Mouse (Mus musculus): ENCODE results near the gene Rassf4.
"Not testable (repeated sequence)": the region's sequence is repeated elsewhere in the genome, so short reads cannot be mapped to it uniquely, and the experiment has no call there.

The Rassf4 gene

DNA sequence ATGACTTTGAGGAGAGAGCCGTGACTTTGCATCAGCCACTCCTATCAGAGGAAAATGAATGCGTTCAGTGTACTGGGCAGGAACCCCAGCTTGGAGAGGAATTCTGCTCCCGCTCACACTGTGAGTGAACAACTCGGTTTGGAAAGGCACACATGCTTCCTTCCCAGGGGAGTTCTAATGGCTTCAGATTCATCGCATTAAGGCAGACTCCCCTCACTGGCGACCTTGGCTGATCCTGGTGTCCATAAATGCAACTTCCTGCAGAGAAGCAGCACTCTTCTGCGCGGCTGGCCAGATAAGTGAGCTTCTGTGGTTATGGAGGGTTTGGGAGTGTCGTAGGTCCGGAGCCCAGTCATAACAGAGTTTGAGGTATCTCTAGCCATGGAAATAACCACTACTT, 44.0 kb downstream of the Rassf4 start:
- Histone ChIP-seq H3K4me1 (replicated peaks; ENCODE audit: low read depth, low read length) (peaks cover 24% of the 10 kb centered on the region), H3K4me3 (replicated peaks; ENCODE audit: low read length) (no peak overlapping the region), H3K36me3 (ENCODE audit: insufficient read depth, low read length) (peaks cover 12% of the 10 kb centered on the region), H3K9me3 (ENCODE audit: low read length) (no peaks in the 10 kb centered on the region), H3K27me3 (ENCODE audit: insufficient read depth, low read length) (peaks cover 5% of the 10 kb centered on the region; the same call in 1 of the 2 replicates)
- TF ChIP-seq POU5F1 (IDR thresholded peaks at IDR 0.05; ENCODE audit: borderline replicate concordance, low read length) (no peak), NANOG (IDR thresholded peaks at IDR 0.05; ENCODE audit: borderline replicate concordance, low read length) (no peak), CTCF (conservative IDR thresholded peaks at IDR 0.05; ENCODE audit: low read length) (no peak)

DNA sequence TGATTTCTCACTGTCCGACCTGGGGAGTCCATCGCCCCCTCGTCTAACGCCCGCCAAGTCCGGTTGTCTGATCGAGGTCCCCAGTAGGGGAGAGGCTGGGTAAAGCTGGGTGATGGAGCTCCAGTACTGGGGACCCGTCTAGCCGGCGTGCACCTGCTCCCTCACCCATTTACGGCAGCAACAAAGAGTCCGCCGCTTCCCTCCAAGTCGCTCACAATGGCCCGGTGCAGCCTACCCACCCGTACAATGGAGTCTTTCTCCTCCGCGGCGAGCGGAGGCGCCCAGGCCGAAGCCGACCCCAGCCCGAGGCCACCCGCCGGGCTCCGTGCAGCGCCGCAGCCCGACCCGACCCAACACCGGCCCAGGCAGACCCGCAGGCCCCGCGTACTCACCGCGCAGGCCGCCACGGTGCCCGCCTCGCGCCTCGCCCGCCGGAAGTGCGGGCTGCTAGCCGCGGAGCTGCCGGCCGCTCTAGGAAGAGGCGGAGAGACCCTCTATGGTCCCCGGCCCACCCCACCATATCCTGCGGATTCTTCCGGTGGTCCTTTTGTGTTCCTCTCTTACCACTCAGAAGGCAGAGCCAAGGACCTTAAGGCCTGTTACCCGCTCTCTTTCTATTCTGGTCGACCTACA, 45.1 kb downstream of the Rassf4 start, which contains the start of gene Zfp422:
TSS of gene Zfp422 (minus strand) at position 461 of the 633 bp plus-strand sequence.
- H3K27me3 ChIP-seq (ENCODE audit: insufficient read depth, low read length), result peaks cover 5% of the 10 kb centered on the region; the same call in 1 of the 2 replicates
- no peak for TF ChIP-seq CTCF (conservative IDR thresholded peaks at IDR 0.05; ENCODE audit: low read length)
- TF ChIP-seq NANOG (IDR thresholded peaks at IDR 0.05; ENCODE audit: borderline replicate concordance, low read length), result no peak
- no peak for TF ChIP-seq POU5F1 (IDR thresholded peaks at IDR 0.05; ENCODE audit: borderline replicate concordance, low read length)
- H3K9me3 ChIP-seq (ENCODE audit: low read length), result no peaks in the 10 kb centered on the region
- peaks cover 24% of the 10 kb centered on the region for H3K4me1 ChIP-seq (replicated peaks; ENCODE audit: low read depth, low read length)
- H3K4me3 ChIP-seq (replicated peaks; ENCODE audit: low read length), result peak within 1 kb of the TSS; percentile 83
- peaks cover 17% of the 10 kb centered on the region for H3K36me3 ChIP-seq (ENCODE audit: insufficient read depth, low read length)

DNA sequence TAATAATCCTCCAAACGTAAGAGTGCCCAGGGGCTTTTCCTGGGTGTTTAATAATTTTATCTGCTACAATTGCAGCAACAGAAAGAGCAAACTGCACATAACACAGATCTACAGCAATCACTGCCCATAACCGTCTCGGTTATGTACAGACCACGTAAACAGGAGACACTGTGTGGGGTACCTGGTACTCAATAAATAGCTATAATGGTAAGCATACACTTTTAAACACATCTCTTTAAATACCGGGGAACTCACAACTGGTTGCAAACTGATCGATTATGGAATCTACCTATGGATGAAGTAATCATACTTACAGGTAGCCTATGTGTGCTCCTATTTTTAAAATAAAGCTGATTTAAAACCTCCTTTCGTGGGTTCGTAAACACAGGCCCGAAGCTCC, 45.7 kb downstream of the Rassf4 start:
- H3K36me3 ChIP-seq (ENCODE audit: insufficient read depth, low read length), result peaks cover 17% of the 10 kb centered on the region
- H3K4me3 ChIP-seq (replicated peaks; ENCODE audit: low read length), result peak overlapping the region; percentile 83
- TF ChIP-seq CTCF (conservative IDR thresholded peaks at IDR 0.05; ENCODE audit: low read length), result no peak
- TF ChIP-seq NANOG (IDR thresholded peaks at IDR 0.05; ENCODE audit: borderline replicate concordance, low read length), result no peak
- TF ChIP-seq POU5F1 (IDR thresholded peaks at IDR 0.05; ENCODE audit: borderline replicate concordance, low read length), result no peak
- H3K27me3 ChIP-seq (ENCODE audit: insufficient read depth, low read length), result peaks cover 5% of the 10 kb centered on the region; the same call in 1 of the 2 replicates
- H3K4me1 ChIP-seq (replicated peaks; ENCODE audit: low read depth, low read length), result peaks cover 24% of the 10 kb centered on the region
- no peaks in the 10 kb centered on the region for H3K9me3 ChIP-seq (ENCODE audit: low read length)

DNA sequence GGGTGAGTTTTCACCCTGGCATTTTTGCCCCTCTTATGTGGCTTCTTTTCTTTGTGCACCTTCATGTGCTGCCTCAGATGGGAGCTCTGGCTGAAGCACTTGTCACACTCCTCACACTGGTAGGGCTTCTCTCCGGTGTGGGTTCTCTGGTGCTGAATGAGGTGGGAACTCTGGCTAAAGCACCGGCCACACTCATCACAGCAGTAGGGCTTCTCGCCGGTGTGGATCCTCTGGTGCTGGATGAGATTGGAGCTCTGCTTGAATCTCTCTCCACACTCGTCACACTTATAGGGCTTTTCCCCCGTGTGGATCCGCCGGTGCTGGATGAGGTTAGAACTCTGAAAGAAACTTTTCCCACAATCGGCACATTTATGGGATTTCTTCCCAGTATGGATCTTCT, 47.3 kb downstream of the Rassf4 start:
- H3K27me3 ChIP-seq (ENCODE audit: insufficient read depth, low read length); H3K9me3 ChIP-seq (ENCODE audit: low read length); H3K4me3 ChIP-seq (replicated peaks; ENCODE audit: low read length): not testable (repeated sequence)
- H3K36me3 ChIP-seq (ENCODE audit: insufficient read depth, low read length), result peaks cover 17% of the 10 kb centered on the region
- H3K4me1 ChIP-seq (replicated peaks; ENCODE audit: low read depth, low read length), result peaks cover 24% of the 10 kb centered on the region

DNA sequence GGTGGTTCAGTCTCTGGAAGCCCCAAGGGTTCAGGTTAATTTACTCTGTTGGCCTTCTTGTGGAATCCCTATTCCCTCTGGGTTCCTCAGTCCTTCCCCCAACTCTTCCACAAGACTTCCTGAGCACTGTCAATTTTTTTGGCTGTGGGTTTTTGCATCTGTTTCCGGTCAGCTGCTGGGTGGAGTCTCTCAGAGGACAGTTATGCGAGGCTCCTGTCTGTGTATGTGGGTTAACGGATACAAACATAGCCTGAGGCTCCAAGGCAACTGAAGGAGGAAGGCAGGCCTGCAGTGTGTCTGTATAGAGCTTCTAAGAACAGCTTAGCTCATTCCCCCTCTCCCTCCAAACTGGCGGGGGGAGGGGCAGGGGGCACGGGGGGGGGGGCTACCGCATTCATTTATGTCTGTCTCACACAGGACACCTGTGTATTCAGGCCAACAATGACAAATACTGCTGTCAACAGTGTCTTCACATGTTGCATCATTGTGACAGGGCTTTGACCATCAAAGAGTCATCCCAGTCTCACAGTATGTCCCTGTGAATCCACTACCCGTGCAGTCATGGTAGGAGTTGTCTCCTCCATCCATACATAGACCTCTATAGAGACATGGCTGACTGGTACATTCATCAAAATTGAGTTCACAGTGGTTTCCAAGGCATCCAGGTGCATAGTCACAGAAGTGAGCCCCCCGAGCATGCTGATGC, 52.3 kb downstream of the Rassf4 start:
- H3K27me3 ChIP-seq (ENCODE audit: insufficient read depth, low read length), result no peaks in the 10 kb centered on the region
- no peak for TF ChIP-seq CTCF (conservative IDR thresholded peaks at IDR 0.05; ENCODE audit: low read length)
- TF ChIP-seq POU5F1 (IDR thresholded peaks at IDR 0.05; ENCODE audit: borderline replicate concordance, low read length), result no peak
- no peak for TF ChIP-seq NANOG (IDR thresholded peaks at IDR 0.05; ENCODE audit: borderline replicate concordance, low read length)
- H3K4me3 ChIP-seq (replicated peaks; ENCODE audit: low read length), result no peak overlapping the region

DNA sequence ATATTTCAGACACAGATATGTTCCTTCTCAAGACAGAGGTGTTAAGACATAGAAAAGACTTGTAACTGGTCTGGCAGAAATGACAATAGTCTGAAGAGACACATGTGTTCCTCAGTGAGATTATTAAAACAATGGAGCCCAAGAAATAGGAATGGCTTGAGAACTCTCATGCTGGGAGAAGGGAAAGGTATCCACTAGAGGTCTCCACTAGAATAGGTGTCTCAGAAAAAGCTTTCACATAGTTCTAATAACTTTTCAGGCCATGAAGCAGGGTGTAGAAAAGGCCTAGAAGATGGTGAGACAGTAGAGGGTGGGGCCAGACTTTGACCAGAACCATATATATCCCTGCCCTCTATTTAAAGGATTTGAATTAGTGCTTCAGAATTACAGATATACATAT, 55.7 kb downstream of the Rassf4 start:
- no peak for TF ChIP-seq POU5F1 (IDR thresholded peaks at IDR 0.05; ENCODE audit: borderline replicate concordance, low read length)
- no peak; the same call in 1 of the 2 replicates for TF ChIP-seq CTCF (conservative IDR thresholded peaks at IDR 0.05; ENCODE audit: low read length)
- H3K4me1 ChIP-seq (replicated peaks; ENCODE audit: low read depth, low read length), result 0 out of 2 replicates have a peak, but pooled peaks cover 3% of the 10 kb centered on the region
- no peaks in the 10 kb centered on the region for H3K9me3 ChIP-seq (ENCODE audit: low read length)
- H3K27me3 ChIP-seq (ENCODE audit: insufficient read depth, low read length), result peaks cover 8% of the 10 kb centered on the region; the same call in 1 of the 2 replicates
- no peak overlapping the region for H3K4me3 ChIP-seq (replicated peaks; ENCODE audit: low read length)
- H3K36me3 ChIP-seq (ENCODE audit: insufficient read depth, low read length), result no peaks in the 10 kb centered on the region

More for the DNA sequence above, 52.3 kb downstream of the Rassf4 start:
- Histone ChIP-seq H3K4me1 (replicated peaks; ENCODE audit: low read depth, low read length) (0 out of 2 replicates have a peak, but pooled peaks cover 3% of the 10 kb centered on the region), H3K36me3 (ENCODE audit: insufficient read depth, low read length) (peaks cover 15% of the 10 kb centered on the region), H3K9me3 (ENCODE audit: low read length) (no peaks in the 10 kb centered on the region)

DNA sequence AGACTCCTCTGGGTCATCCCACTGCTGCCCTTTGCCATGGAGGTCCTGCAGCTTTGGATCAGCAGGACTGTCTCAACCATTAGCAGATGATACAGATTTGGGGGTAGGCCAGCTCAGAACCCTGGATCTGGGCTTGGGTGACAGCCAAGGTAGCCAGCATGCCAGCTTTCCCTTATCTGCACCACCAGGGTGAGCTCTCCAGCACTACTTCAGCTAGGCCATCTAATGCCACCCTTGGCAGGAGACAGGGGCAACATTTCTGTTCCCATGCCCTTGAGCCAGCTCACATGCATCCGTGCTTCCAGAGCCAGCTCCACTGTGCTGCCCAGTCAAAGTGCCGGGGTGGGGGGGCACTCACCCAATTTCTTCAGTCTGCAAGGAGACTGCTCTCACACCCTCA, 58.0 kb downstream of the Rassf4 start:
- no peak overlapping the region for H3K4me3 ChIP-seq (replicated peaks; ENCODE audit: low read length)
- no peaks in the 10 kb centered on the region for H3K9me3 ChIP-seq (ENCODE audit: low read length)
- TF ChIP-seq CTCF (conservative IDR thresholded peaks at IDR 0.05; ENCODE audit: low read length), result no peak
- TF ChIP-seq POU5F1 (IDR thresholded peaks at IDR 0.05; ENCODE audit: borderline replicate concordance, low read length), result no peak
- no peak for TF ChIP-seq NANOG (IDR thresholded peaks at IDR 0.05; ENCODE audit: borderline replicate concordance, low read length)
- H3K27me3 ChIP-seq (ENCODE audit: insufficient read depth, low read length), result peaks cover 8% of the 10 kb centered on the region; the same call in 1 of the 2 replicates
- no peaks in the 10 kb centered on the region for H3K36me3 ChIP-seq (ENCODE audit: insufficient read depth, low read length)
- H3K4me1 ChIP-seq (replicated peaks; ENCODE audit: low read depth, low read length), result no peaks in the 10 kb centered on the region

DNA sequence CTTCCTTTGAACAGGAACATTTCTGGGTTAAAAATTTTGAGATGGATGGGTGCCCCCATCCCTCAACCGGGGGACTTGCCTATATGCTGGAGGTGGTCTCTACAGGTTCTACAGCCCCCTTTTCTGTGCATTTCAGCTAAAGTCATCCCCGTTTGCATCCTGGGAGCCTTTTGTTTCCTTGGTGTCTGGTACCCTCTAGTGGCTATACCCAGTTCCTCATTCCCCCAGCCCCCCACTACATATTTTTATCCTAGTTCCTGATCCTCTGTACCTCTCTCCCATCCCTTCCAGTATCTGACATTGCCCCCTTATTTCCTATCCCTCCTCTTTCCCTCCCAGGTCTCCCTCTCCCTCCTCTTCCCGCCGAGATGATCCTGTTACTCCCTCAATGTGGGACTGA, 66.5 kb downstream of the Rassf4 start:
- Histone ChIP-seq H3K27me3 (ENCODE audit: insufficient read depth, low read length) (no peaks in the 10 kb centered on the region), H3K36me3 (ENCODE audit: insufficient read depth, low read length) (no peaks in the 10 kb centered on the region), H3K4me3 (replicated peaks; ENCODE audit: low read length) (no peak overlapping the region), H3K4me1 (replicated peaks; ENCODE audit: low read depth, low read length) (no peaks in the 10 kb centered on the region), H3K9me3 (ENCODE audit: low read length) (no peaks in the 10 kb centered on the region)
- no peak for TF ChIP-seq NANOG (IDR thresholded peaks at IDR 0.05; ENCODE audit: borderline replicate concordance, low read length)
- TF ChIP-seq POU5F1 (IDR thresholded peaks at IDR 0.05; ENCODE audit: borderline replicate concordance, low read length), result no peak
- TF ChIP-seq CTCF (conservative IDR thresholded peaks at IDR 0.05; ENCODE audit: low read length), result peak; percentile 25; the same call in 1 of the 2 replicates
